Mouse (Mus musculus): ENCODE data around the gene Kcp. TPM values are rescaled to one million over a fixed set of nuclear protein-coding genes. Genes with fewer than 3 reads are reported as not detected.

Gene Kcp
- polyA plus RNA-seq, 1 experiment: 3.0 TPM

GRCm38 (mm10) chr6:29540956-29541355 lies 33.2 kb upstream of the Kcp start:
- Histone ChIP-seq H3K27ac (ENCODE audit: control insufficient read depth, insufficient read depth, low read length) (no peak overlapping the region), H3K4me3 (ENCODE audit: control insufficient read depth, insufficient read depth, low read length) (no peak overlapping the region), H3K36me3 (ENCODE audit: control insufficient read depth, insufficient read depth, low read length) (peaks cover 41% of the 10 kb centered on the region), H3K27me3 (ENCODE audit: control insufficient read depth, insufficient read depth, low read length) (no peaks in the 10 kb centered on the region), H3K4me1 (replicated peaks; ENCODE audit: control insufficient read depth, insufficient read depth, low read length) (no peaks in the 10 kb centered on the region)
- 92% methylated on average over 1 of the region's 1 CpGs for WGBS
- DNase-seq: no peak
- no peak for TF ChIP-seq CTCF (IDR thresholded peaks at IDR 0.05; ENCODE audit: borderline replicate concordance, control insufficient read depth, extremely low read depth, insufficient read depth, low read length, poor library complexity)
- no peak for TF ChIP-seq POLR2A (IDR thresholded peaks at IDR 0.05; ENCODE audit: control insufficient read depth, extremely low read depth, insufficient read depth, low read length, poor library complexity)

DNA sequence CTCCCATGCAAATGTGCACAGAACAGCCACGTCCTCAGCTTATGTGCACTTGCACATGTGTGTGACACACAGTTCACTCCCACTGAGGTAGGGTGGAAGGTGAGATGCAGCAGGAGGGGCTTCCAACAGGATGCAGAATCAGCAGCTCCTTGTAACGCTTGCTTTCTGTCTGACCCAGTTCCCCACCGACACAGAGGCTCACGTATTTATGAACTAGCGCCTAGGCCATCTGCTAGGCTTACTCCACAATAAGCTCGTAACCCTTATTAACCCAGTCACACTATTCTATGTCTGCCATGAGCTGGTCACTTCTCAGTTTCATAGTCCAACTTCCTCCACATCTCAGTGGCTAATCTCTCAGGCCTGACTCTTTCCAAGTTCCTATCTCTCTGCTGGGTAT lies 32.5 kb upstream of the Kcp start:
- no peak for DNase-seq
- Histone ChIP-seq H3K4me1 (replicated peaks; ENCODE audit: control insufficient read depth, insufficient read depth, low read length) (no peaks in the 10 kb centered on the region), H3K36me3 (ENCODE audit: control insufficient read depth, insufficient read depth, low read length) (peaks cover 33% of the 10 kb centered on the region), H3K4me3 (ENCODE audit: control insufficient read depth, insufficient read depth, low read length) (no peak overlapping the region), H3K27ac (ENCODE audit: control insufficient read depth, insufficient read depth, low read length) (no peak overlapping the region), H3K27me3 (ENCODE audit: control insufficient read depth, insufficient read depth, low read length) (no peaks in the 10 kb centered on the region)
- 88% methylated on average over 6 of the region's 6 CpGs for WGBS
- TF ChIP-seq POLR2A (IDR thresholded peaks at IDR 0.05; ENCODE audit: control insufficient read depth, extremely low read depth, insufficient read depth, low read length, poor library complexity) (no peak), CTCF (IDR thresholded peaks at IDR 0.05; ENCODE audit: borderline replicate concordance, control insufficient read depth, extremely low read depth, insufficient read depth, low read length, poor library complexity) (no peak)

DNA sequence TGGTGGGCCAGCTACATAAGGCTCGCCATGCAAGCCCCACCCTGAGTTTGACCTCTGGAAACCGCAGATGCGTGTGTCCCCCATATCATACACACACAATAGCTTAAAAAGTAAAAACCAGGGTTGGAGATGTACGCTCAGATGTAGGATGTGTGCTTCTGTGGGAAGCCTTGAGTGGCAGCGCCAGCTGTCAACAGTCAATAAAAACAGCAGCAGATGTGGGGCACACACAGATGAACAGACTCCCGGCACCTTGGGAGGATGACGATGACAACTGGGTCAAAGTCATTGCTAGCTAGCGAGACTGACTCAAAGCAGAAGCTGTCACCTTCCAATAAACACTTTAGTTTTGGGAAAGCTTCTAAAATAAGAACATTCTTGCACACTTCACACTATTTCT lies 31.8 kb upstream of the Kcp start:
- no peaks in the 10 kb centered on the region for H3K27me3 ChIP-seq (ENCODE audit: control insufficient read depth, insufficient read depth, low read length)
- H3K4me3 ChIP-seq (ENCODE audit: control insufficient read depth, insufficient read depth, low read length): no peak overlapping the region
- peaks cover 29% of the 10 kb centered on the region for H3K36me3 ChIP-seq (ENCODE audit: control insufficient read depth, insufficient read depth, low read length)
- H3K4me1 ChIP-seq (replicated peaks; ENCODE audit: control insufficient read depth, insufficient read depth, low read length): no peaks in the 10 kb centered on the region
- DNase-seq: no peak
- H3K27ac ChIP-seq (ENCODE audit: control insufficient read depth, insufficient read depth, low read length): no peak overlapping the region
- WGBS: 96% methylated on average over 8 of the region's 8 CpGs
- TF ChIP-seq POLR2A (IDR thresholded peaks at IDR 0.05; ENCODE audit: control insufficient read depth, extremely low read depth, insufficient read depth, low read length, poor library complexity): no peak
- TF ChIP-seq CTCF (IDR thresholded peaks at IDR 0.05; ENCODE audit: borderline replicate concordance, control insufficient read depth, extremely low read depth, insufficient read depth, low read length, poor library complexity): no peak

DNA sequence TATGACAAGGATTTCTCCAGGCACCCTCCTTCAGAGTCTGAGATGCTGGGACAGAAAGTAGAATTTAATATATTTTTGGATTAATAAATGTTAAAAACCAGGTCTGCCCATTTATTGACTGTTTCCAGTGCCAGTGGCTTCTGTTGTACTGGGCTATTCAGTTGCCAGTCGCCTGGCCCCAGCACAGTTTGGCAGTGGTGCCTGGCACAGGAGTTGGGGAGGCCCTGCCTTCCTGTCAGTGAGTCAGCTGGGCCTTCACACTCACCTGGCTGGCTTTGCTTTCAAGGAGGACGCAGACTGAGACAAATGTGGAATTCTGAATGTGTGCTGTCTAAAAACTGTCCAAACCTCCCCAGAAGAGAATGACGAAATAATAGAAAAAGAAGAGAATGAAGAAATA lies 29.5 kb upstream of the Kcp start:
- H3K27ac ChIP-seq (ENCODE audit: control insufficient read depth, insufficient read depth, low read length): no peak overlapping the region
- no peak overlapping the region for H3K4me3 ChIP-seq (ENCODE audit: control insufficient read depth, insufficient read depth, low read length)
- H3K27me3 ChIP-seq (ENCODE audit: control insufficient read depth, insufficient read depth, low read length): no peaks in the 10 kb centered on the region
- WGBS: 92% methylated on average over 3 of the region's 3 CpGs
- DNase-seq: no peak
- H3K4me1 ChIP-seq (replicated peaks; ENCODE audit: control insufficient read depth, insufficient read depth, low read length): no peaks in the 10 kb centered on the region
- no peak for TF ChIP-seq POLR2A (IDR thresholded peaks at IDR 0.05; ENCODE audit: control insufficient read depth, extremely low read depth, insufficient read depth, low read length, poor library complexity)
- TF ChIP-seq CTCF (IDR thresholded peaks at IDR 0.05; ENCODE audit: borderline replicate concordance, control insufficient read depth, extremely low read depth, insufficient read depth, low read length, poor library complexity): no peak
- H3K36me3 ChIP-seq (ENCODE audit: control insufficient read depth, insufficient read depth, low read length): peaks cover 14% of the 10 kb centered on the region

DNA sequence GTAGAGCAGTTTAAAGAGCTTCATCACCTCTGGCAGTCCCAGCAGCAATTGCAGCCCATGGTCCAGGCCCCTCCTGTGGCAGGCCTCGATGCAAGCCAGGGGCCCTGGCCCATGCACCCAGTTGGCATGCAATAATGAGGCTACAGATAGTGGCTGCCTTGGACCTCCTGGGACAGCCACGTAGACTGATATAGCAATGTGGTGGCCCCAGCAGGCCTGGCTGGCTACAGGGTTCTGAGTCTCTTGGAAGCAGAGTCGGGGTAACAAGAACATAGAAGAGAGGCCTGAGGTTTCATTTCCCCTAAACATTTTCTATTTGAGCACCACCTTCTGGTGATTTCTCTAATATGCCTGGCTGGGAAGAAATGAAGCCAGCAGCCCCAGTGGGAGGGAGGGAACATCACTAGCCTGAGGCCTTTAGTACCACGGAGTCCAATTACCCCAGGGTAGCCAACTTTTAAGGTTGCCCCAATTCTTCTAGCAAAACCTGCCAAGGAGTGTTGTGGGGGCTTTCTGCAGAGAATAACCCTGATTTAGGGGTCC lies 29.0 kb upstream of the Kcp start:
- Histone ChIP-seq H3K27me3 (ENCODE audit: control insufficient read depth, insufficient read depth, low read length) (no peaks in the 10 kb centered on the region), H3K36me3 (ENCODE audit: control insufficient read depth, insufficient read depth, low read length) (peaks cover 9% of the 10 kb centered on the region), H3K27ac (ENCODE audit: control insufficient read depth, insufficient read depth, low read length) (no peak overlapping the region), H3K4me1 (replicated peaks; ENCODE audit: control insufficient read depth, insufficient read depth, low read length) (no peaks in the 10 kb centered on the region), H3K4me3 (ENCODE audit: control insufficient read depth, insufficient read depth, low read length) (no peak overlapping the region)
- WGBS: 74% methylated on average over 4 of the region's 4 CpGs
- DNase-seq: no peak
- TF ChIP-seq CTCF (IDR thresholded peaks at IDR 0.05; ENCODE audit: borderline replicate concordance, control insufficient read depth, extremely low read depth, insufficient read depth, low read length, poor library complexity): no peak
- TF ChIP-seq POLR2A (IDR thresholded peaks at IDR 0.05; ENCODE audit: control insufficient read depth, extremely low read depth, insufficient read depth, low read length, poor library complexity): no peak

DNA sequence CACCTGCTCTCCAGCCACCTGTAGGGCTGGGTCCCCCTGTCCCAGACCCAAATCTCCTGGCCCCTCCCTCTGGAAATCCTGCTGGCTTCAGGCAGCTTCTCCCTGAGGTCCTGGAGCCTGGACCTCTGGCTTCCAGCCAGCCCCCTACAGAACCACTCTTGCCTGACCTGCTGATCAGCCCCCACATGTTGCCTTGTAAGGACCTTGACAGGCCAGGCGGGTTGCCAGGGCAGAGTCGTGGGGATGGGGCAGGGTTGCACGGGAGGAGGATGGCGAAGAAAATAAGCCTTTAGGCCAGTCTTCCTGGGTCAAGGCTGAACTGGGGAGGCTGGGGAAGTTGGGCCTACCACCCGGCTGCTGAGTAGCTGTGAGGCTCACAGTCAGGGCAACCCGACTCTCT lies 27.6 kb upstream of the Kcp start:
- WGBS: 89% methylated on average over 6 of the region's 6 CpGs
- TF ChIP-seq CTCF (IDR thresholded peaks at IDR 0.05; ENCODE audit: borderline replicate concordance, control insufficient read depth, extremely low read depth, insufficient read depth, low read length, poor library complexity) (no peak), POLR2A (IDR thresholded peaks at IDR 0.05; ENCODE audit: control insufficient read depth, extremely low read depth, insufficient read depth, low read length, poor library complexity) (no peak)
- H3K4me1 ChIP-seq (replicated peaks; ENCODE audit: control insufficient read depth, insufficient read depth, low read length): no peaks in the 10 kb centered on the region; the same call in 1 of the 2 replicates

DNA sequence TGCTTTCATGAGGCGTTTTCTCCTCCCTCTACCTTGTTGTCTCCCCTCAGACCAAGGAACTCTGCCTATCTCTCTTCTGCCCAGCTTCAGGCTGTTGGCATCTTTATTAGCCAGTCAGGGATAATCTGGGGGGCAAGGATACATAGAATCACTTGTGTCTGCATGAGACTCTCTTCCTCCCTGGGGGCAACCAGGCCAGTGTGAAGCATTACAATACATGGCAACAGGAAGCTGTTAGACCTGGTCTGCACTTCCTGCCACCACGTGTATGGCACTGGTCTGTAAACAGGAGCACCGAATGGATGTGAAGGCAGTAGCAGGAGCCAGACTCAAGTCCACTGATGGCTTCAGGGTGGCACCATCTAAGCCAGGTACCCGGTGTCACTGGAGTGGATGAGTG lies 22.3 kb upstream of the Kcp start:
- Histone ChIP-seq H3K36me3 (ENCODE audit: control insufficient read depth, insufficient read depth, low read length) (no peaks in the 10 kb centered on the region), H3K4me1 (replicated peaks; ENCODE audit: control insufficient read depth, insufficient read depth, low read length) (peaks cover 27% of the 10 kb centered on the region), H3K27ac (ENCODE audit: control insufficient read depth, insufficient read depth, low read length) (no peak overlapping the region), H3K4me3 (ENCODE audit: control insufficient read depth, insufficient read depth, low read length) (no peak overlapping the region), H3K27me3 (ENCODE audit: control insufficient read depth, insufficient read depth, low read length) (peaks cover 19% of the 10 kb centered on the region)
- 42% methylated on average over 4 of the region's 4 CpGs for WGBS
- TF ChIP-seq CTCF (IDR thresholded peaks at IDR 0.05; ENCODE audit: borderline replicate concordance, control insufficient read depth, extremely low read depth, insufficient read depth, low read length, poor library complexity): no peak
- TF ChIP-seq POLR2A (IDR thresholded peaks at IDR 0.05; ENCODE audit: control insufficient read depth, extremely low read depth, insufficient read depth, low read length, poor library complexity): no peak
- no peak for DNase-seq

More for the DNA sequence above, 27.6 kb upstream of the Kcp start:
- Histone ChIP-seq H3K4me3 (ENCODE audit: control insufficient read depth, insufficient read depth, low read length) (no peak overlapping the region), H3K27ac (ENCODE audit: control insufficient read depth, insufficient read depth, low read length) (no peak overlapping the region), H3K36me3 (ENCODE audit: control insufficient read depth, insufficient read depth, low read length) (no peaks in the 10 kb centered on the region; the same call in 1 of the 2 replicates), H3K27me3 (ENCODE audit: control insufficient read depth, insufficient read depth, low read length) (no peaks in the 10 kb centered on the region)
- no peak for DNase-seq

Data from thymus, adult 2 months (tissue).